Mouse (Mus musculus) liver, embryonic 12.5 days (tissue): ENCODE results near the gene Pyy. TPM values are rescaled to one million over a fixed set of nuclear protein-coding genes. Genes with fewer than 3 reads are reported as not detected.

ENCODE experiments used
- ATAC-seq: fragments of 200-750 bp; cut with Nextera tagmentation; 2 replicates; pipeline ENCODE4 v1.8.0; 2017; ENCODE audit warnings: moderate number of reproducible peaks, mild to moderate bottlenecking, moderate library complexity
- H3K27ac ChIP-seq: fragments of 300-500 bp; sonication (generic); 2 replicates; pipeline ENCODE4 v1.5.1; 2016; ENCODE audit warnings: mild to moderate bottlenecking
- H3K27me3 ChIP-seq: fragments of 300-500 bp; sonication (generic); replicated peaks from 2 replicates; pipeline ENCODE4 v1.6.1; 2016; ENCODE audit warnings: mild to moderate bottlenecking, moderate library complexity
- H3K36me3 ChIP-seq: fragments of 300-500 bp; sonication (generic); 2 replicates; pipeline ENCODE4 v1.6.1; 2016; ENCODE audit warnings: mild to moderate bottlenecking, moderate library complexity
- H3K4me1 ChIP-seq: fragments of 300-500 bp; sonication (generic); 2 replicates; pipeline ENCODE4 v1.6.1; 2016
- H3K4me2 ChIP-seq: fragments of 300-500 bp; sonication (generic); 2 replicates; pipeline ENCODE4 v1.6.1; 2016; ENCODE audit warnings: mild to moderate bottlenecking, moderate library complexity
- H3K4me3 ChIP-seq: fragments of 300-500 bp; sonication (generic); 2 replicates; pipeline ENCODE4 v1.5.1; 2016; ENCODE audit warnings: mild to moderate bottlenecking, moderate library complexity
- H3K9ac ChIP-seq: fragments of 300-500 bp; sonication (generic); 2 replicates; pipeline ENCODE4 v1.6.1; 2016; ENCODE audit warnings: mild to moderate bottlenecking, moderate library complexity
- H3K9me3 ChIP-seq: fragments of 300-500 bp; sonication (generic); replicated peaks from 2 replicates; pipeline ENCODE4 v1.6.1; 2016; ENCODE audit warnings: mild to moderate bottlenecking, moderate library complexity
- WGBS: fragments of 180-500 bp; shearing (Covaris S2); methylation state at CpG from one replicate; pipeline ENCODE4 v1.1.7; 2016; ENCODE audit not compliant: insufficient replicate concordance; 5-methylcytosine and 5-hydroxymethylcytosine counted together
- polyA plus RNA-seq: library from polyadenylated mRNA; unstranded; fragments of >200 nt; fragmentation: Nextera tagmentation; extraction: Ambion mirVana; gene quantifications from 2 replicates; pipeline ENCODE4 v1.2.1, GENCODE M21; 2016

Gene Pyy
- polyA plus RNA-seq, 1 experiment from 2014 or later = 0.32 TPM

- H3K4me1 ChIP-seq = peaks cover 16% of the 10 kb centered on the region; the same call in 1 of the 2 replicates
- peaks cover 14% of the 10 kb centered on the region for H3K36me3 ChIP-seq
- WGBS = 24% methylated on average over 2 of the region's 2 CpGs
- no peak overlapping the region for H3K27ac ChIP-seq
- no peaks in the 10 kb centered on the region for H3K9me3 ChIP-seq
- no peak overlapping the region for H3K9ac ChIP-seq
- ATAC-seq = no peak
- H3K27me3 ChIP-seq = peaks cover 25% of the 10 kb centered on the region
- no peak overlapping the region for H3K4me3 ChIP-seq
- no peak overlapping the region for H3K4me2 ChIP-seq
Observed at GRCm38 (mm10) chr11:102068969-102069368, 38.7 kb downstream of the Pyy start.

GRCm38 (mm10) chr11:102063076-102063475 is 44.6 kb downstream of the Pyy start:
- no peak overlapping the region for H3K27ac ChIP-seq
- peaks cover 30% of the 10 kb centered on the region for H3K27me3 ChIP-seq
- 57% methylated on average over 13 of the region's 13 CpGs for WGBS
- ATAC-seq = no peak
- H3K9ac ChIP-seq = no peak overlapping the region
- no peaks in the 10 kb centered on the region for H3K9me3 ChIP-seq
- peaks cover 56% of the 10 kb centered on the region for H3K36me3 ChIP-seq
- no peak overlapping the region for H3K4me2 ChIP-seq
- H3K4me3 ChIP-seq = no peak overlapping the region
- H3K4me1 ChIP-seq = peaks cover 27% of the 10 kb centered on the region

- no peak for ATAC-seq
- H3K4me3 ChIP-seq = no peak overlapping the region
- H3K4me1 ChIP-seq = peaks cover 24% of the 10 kb centered on the region
- H3K27ac ChIP-seq = no peak overlapping the region
- WGBS = 34% methylated on average over 16 of the region's 16 CpGs
- H3K4me2 ChIP-seq = no peak overlapping the region
- H3K9ac ChIP-seq = 0 out of 2 replicates have a peak overlapping the region, but pooled peaks have one; percentile 2
- peaks cover 41% of the 10 kb centered on the region for H3K27me3 ChIP-seq
- H3K9me3 ChIP-seq = no peaks in the 10 kb centered on the region
- H3K36me3 ChIP-seq = peaks cover 56% of the 10 kb centered on the region
Observed at GRCm38 (mm10) chr11:102061941-102062473, 45.6 kb downstream of the Pyy start.

- peak; percentile 47 for ATAC-seq
- Histone ChIP-seq H3K36me3 (peaks cover 55% of the 10 kb centered on the region), H3K4me3 (peak overlapping the region; percentile 36), H3K9ac (no peak overlapping the region), H3K27me3 (peaks cover 47% of the 10 kb centered on the region), H3K4me1 (peaks cover 24% of the 10 kb centered on the region), H3K4me2 (peak overlapping the region; percentile 65), H3K9me3 (no peaks in the 10 kb centered on the region), H3K27ac (no peak overlapping the region)
- WGBS = 7% methylated on average over 22 of the region's 23 CpGs
Observed at GRCm38 (mm10) chr11:102061236-102061940, 46.2 kb downstream of the Pyy start.

Other genes starting within 250 kb of the Pyy start
- 0.72 and 1.3 TPM in 2 replicates for gene Meox1, start 213.5 kb downstream of the Pyy start, polyA plus RNA-seq
- gene Sost, start 140.8 kb downstream of the Pyy start, polyA plus RNA-seq = 0.10 TPM in 2 replicates
- not detected in 2 replicates for gene Cfap97d1, start 123.6 kb downstream of the Pyy start, polyA plus RNA-seq
- gene Dusp3, start 120.8 kb downstream of the Pyy start, polyA plus RNA-seq = 12.9 and 13.4 TPM in 2 replicates
- gene Mpp3, start 79.4 kb downstream of the Pyy start, polyA plus RNA-seq = 0.66 and 0.85 TPM in 2 replicates
- gene Cd300lg, start 66.3 kb downstream of the Pyy start, polyA plus RNA-seq = 0.50 and 0.51 TPM in 2 replicates
- gene Mpp2, start 19.3 kb downstream of the Pyy start, polyA plus RNA-seq = 15.1 and 16.7 TPM in 2 replicates
- not detected in 2 replicates for gene Ppy, start 6.5 kb downstream of the Pyy start, polyA plus RNA-seq
- gene Nags, start 37.7 kb upstream of the Pyy start, polyA plus RNA-seq = 7.7 and 8.8 TPM in 2 replicates
- gene Tmem101, start 48.6 kb upstream of the Pyy start, polyA plus RNA-seq = 16.3 TPM in 2 replicates
- 84.3 and 85.8 TPM in 2 replicates for gene Lsm12, start 77.5 kb upstream of the Pyy start, polyA plus RNA-seq
- 18.0 and 19.7 TPM in 2 replicates for gene G6pc3, start 81.8 kb upstream of the Pyy start, polyA plus RNA-seq
- 21.7 and 23.1 TPM in 2 replicates for gene Hdac5, start 122.3 kb upstream of the Pyy start, polyA plus RNA-seq
- 19.5 and 19.7 TPM in 2 replicates for gene BC030867, start 141.1 kb upstream of the Pyy start, polyA plus RNA-seq
- gene Asb16, start 160.9 kb upstream of the Pyy start, polyA plus RNA-seq = 0.05 TPM in 1 of 2 replicates, not detected in the other
- 28.4 and 28.9 TPM in 2 replicates for gene Tmub2, start 177.1 kb upstream of the Pyy start, polyA plus RNA-seq
- gene Atxn7l3, start 188.8 kb upstream of the Pyy start, polyA plus RNA-seq = 7.3 and 7.5 TPM in 2 replicates
- gene Ubtf, start 211.9 kb upstream of the Pyy start, polyA plus RNA-seq = 97.2 and 98.8 TPM in 2 replicates